Mouse (Mus musculus): ENCODE measurements around the gene Mpv17l2. TPM values are rescaled to one million over a fixed set of nuclear protein-coding genes. Genes with fewer than 3 reads are reported as not detected.

Mpv17l2 gene
- polyA plus RNA-seq, 1 experiment from 2014 or later: 34.5 TPM

DNA sequence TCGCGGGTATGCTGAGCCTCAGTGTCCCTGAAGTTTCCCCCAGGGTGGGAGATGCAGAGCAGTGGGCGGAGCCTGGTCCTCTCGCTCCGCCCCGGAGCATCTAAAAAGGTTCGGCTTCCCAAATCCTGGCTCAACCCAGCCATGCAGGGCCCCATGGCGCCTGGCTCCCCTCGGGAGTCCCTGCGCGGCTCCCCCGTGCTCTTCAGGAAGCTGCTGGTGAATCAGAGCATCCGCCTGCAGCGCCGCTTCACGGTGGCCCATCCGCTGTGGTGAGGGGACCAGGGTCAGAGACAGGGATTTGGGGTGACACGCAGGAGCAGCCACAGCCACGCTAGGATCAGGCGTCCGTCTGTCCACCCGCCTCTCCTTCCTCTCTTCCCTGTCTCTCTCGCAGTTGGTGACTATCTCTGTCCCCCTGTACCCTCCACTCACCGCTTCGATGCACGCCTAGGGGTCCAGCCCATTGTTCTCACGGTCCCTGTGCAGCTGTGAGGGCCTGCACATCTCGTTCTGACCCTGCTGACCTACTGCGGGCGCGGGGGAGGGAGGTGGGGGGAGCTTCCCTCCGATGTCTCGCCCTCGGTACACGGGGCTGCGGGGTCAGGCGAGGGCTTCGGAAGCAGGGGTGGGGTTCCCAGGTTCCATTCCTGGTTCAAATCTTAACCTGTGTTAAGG lies 17.6 kb downstream of the Mpv17l2 start:
- Histone ChIP-seq H3K27ac (no peak overlapping the region), H3K27me3 (peaks cover 77% of the 10 kb centered on the region), H3K4me2 (peak overlapping the region; percentile 49), H3K9ac (0 out of 2 replicates have a peak overlapping the region, but pooled peaks have one; percentile 22), H3K4me3 (replicated peaks) (peak overlapping the region; percentile 26), H3K4me1 (peaks cover 18% of the 10 kb centered on the region), H3K36me3 (replicated peaks) (no peaks in the 10 kb centered on the region), H3K9me3 (no peaks in the 10 kb centered on the region)
- ATAC-seq (ENCODE audit: low FRiP score): no peak
- 1% methylated on average over 38 of the region's 38 CpGs for WGBS

DNA sequence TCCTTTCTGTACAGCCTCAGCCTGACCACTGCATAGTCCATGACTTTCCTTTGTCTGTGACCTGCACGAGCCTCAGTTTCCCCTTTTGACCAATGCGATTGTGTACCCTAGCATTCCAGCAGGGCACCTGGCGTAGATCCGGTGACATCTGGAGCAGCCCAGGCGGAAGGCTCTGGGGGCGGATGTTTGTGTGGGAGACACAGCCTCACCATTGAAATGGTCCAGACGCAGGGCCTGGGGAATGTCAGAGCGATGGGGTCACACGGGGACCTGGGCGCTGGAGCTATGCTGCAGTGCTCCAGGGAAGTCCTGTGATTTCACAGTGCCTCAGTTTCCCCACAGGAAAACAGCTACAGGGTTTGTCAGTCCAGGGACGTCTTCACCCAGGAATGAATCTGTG lies 18.6 kb downstream of the Mpv17l2 start:
- Histone ChIP-seq H3K9ac (no peak overlapping the region), H3K27ac (no peak overlapping the region), H3K4me3 (replicated peaks) (no peak overlapping the region), H3K4me2 (no peak overlapping the region), H3K4me1 (peaks cover 18% of the 10 kb centered on the region), H3K9me3 (no peaks in the 10 kb centered on the region), H3K36me3 (replicated peaks) (no peaks in the 10 kb centered on the region), H3K27me3 (peaks cover 77% of the 10 kb centered on the region)
- ATAC-seq (ENCODE audit: low FRiP score): no peak
- 76% methylated on average over 11 of the region's 11 CpGs for WGBS

DNA sequence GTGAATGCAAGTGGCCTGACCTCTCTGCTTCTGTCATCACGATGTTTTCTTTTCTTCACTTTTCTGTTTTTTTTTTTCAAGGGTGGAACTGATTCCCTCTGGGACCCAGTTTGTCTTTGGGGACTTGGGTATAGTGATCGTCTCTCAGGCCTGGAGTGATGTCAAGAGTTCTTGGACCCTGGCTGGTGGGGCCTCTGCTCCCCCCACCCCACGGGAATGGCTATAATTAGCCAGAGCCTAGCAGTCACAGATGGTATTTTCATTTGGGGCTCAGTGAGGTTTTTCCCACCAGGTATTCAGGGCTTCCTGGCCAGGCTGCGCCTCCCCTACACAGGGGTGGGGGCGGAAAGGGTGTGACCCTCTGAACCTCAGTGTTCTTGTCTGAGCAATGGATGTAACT lies 19.1 kb downstream of the Mpv17l2 start:
- peaks cover 18% of the 10 kb centered on the region for H3K4me1 ChIP-seq
- no peak for ATAC-seq (ENCODE audit: low FRiP score)
- H3K9me3 ChIP-seq: no peaks in the 10 kb centered on the region
- H3K36me3 ChIP-seq (replicated peaks): no peaks in the 10 kb centered on the region
- H3K4me3 ChIP-seq (replicated peaks): no peak overlapping the region
- WGBS: 56% methylated on average over 5 of the region's 5 CpGs
- H3K9ac ChIP-seq: no peak overlapping the region
- peaks cover 76% of the 10 kb centered on the region for H3K27me3 ChIP-seq
- H3K4me2 ChIP-seq: no peak overlapping the region
- H3K27ac ChIP-seq: no peak overlapping the region

- Histone ChIP-seq H3K4me3 (replicated peaks) (no peak overlapping the region), H3K9me3 (no peaks in the 10 kb centered on the region), H3K9ac (no peak overlapping the region), H3K4me1 (peaks cover 5% of the 10 kb centered on the region), H3K36me3 (replicated peaks) (no peaks in the 10 kb centered on the region), H3K4me2 (no peak overlapping the region), H3K27ac (no peak overlapping the region), H3K27me3 (peaks cover 42% of the 10 kb centered on the region)
- WGBS: 78% methylated on average over 3 of the region's 3 CpGs
- ATAC-seq (ENCODE audit: low FRiP score): no peak
Measured at GRCm38 (mm10) chr8:70738211-70738610, 22.5 kb downstream of the Mpv17l2 start.

DNA sequence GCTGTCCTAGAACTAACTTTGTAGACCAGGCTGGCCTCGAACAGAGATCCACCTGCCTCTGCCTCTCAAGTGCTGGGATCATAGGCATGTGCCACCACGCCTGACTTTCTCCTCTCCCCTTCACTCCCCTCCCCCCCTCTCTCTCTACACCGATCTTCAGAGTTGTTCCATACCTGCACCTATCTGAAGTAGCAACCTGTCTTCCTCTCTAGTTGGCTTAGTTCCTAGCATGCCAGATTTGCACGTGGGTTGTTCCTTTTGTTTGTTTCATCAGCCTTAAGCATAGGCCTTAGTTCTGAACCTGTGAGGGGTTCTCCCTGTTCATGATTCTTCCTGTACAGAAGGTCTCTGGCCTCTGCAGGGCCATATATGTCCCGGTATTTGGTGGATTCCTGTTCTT lies 23.0 kb downstream of the Mpv17l2 start:
- 69% methylated on average over 5 of the region's 5 CpGs for WGBS
- Histone ChIP-seq H3K9ac (no peak overlapping the region), H3K4me1 (0 out of 2 replicates have a peak, but pooled peaks cover under 1% of the 10 kb centered on the region), H3K4me2 (no peak overlapping the region), H3K27me3 (peaks cover 42% of the 10 kb centered on the region), H3K4me3 (replicated peaks) (no peak overlapping the region), H3K9me3 (no peaks in the 10 kb centered on the region), H3K36me3 (replicated peaks) (no peaks in the 10 kb centered on the region), H3K27ac (no peak overlapping the region)
- ATAC-seq (ENCODE audit: low FRiP score): no peak

- Histone ChIP-seq H3K4me3 (replicated peaks) (no peak overlapping the region), H3K4me2 (no peak overlapping the region), H3K9me3 (no peaks in the 10 kb centered on the region), H3K36me3 (replicated peaks) (no peaks in the 10 kb centered on the region), H3K27me3 (peaks cover 68% of the 10 kb centered on the region), H3K4me1 (peaks cover 10% of the 10 kb centered on the region), H3K9ac (no peak overlapping the region), H3K27ac (no peak overlapping the region)
- ATAC-seq (ENCODE audit: low FRiP score): no peak
- 83% methylated on average over 4 of the region's 4 CpGs for WGBS
Measured at GRCm38 (mm10) chr8:70730956-70731355, 29.8 kb downstream of the Mpv17l2 start.

GRCm38 (mm10) chr8:70729808-70730475 lies 30.8 kb downstream of the Mpv17l2 start:
- peak overlapping the region; percentile 22; the same call in 1 of the 2 replicates for H3K4me3 ChIP-seq (replicated peaks)
- H3K9ac ChIP-seq: peak overlapping the region; percentile 18; the same call in 1 of the 2 replicates
- 4% methylated on average over 34 of the region's 34 CpGs for WGBS
- H3K9me3 ChIP-seq: no peaks in the 10 kb centered on the region
- ATAC-seq (ENCODE audit: low FRiP score): no peak
- H3K27me3 ChIP-seq: peaks cover 70% of the 10 kb centered on the region
- H3K27ac ChIP-seq: no peak overlapping the region
- H3K4me1 ChIP-seq: peaks cover 10% of the 10 kb centered on the region
- H3K36me3 ChIP-seq (replicated peaks): no peaks in the 10 kb centered on the region
- H3K4me2 ChIP-seq: peak overlapping the region; percentile 44

- no peak for ATAC-seq (ENCODE audit: low FRiP score)
- H3K4me3 ChIP-seq (replicated peaks): no peak overlapping the region
- no peaks in the 10 kb centered on the region for H3K36me3 ChIP-seq (replicated peaks)
- no peak overlapping the region for H3K9ac ChIP-seq
- H3K4me2 ChIP-seq: no peak overlapping the region
- H3K4me1 ChIP-seq: peaks cover 10% of the 10 kb centered on the region
- 42% methylated on average over 11 of the region's 11 CpGs for WGBS
- no peak overlapping the region for H3K27ac ChIP-seq
- H3K27me3 ChIP-seq: peaks cover 59% of the 10 kb centered on the region
- H3K9me3 ChIP-seq: no peaks in the 10 kb centered on the region
Measured at GRCm38 (mm10) chr8:70726721-70727120, 34.0 kb downstream of the Mpv17l2 start.

DNA sequence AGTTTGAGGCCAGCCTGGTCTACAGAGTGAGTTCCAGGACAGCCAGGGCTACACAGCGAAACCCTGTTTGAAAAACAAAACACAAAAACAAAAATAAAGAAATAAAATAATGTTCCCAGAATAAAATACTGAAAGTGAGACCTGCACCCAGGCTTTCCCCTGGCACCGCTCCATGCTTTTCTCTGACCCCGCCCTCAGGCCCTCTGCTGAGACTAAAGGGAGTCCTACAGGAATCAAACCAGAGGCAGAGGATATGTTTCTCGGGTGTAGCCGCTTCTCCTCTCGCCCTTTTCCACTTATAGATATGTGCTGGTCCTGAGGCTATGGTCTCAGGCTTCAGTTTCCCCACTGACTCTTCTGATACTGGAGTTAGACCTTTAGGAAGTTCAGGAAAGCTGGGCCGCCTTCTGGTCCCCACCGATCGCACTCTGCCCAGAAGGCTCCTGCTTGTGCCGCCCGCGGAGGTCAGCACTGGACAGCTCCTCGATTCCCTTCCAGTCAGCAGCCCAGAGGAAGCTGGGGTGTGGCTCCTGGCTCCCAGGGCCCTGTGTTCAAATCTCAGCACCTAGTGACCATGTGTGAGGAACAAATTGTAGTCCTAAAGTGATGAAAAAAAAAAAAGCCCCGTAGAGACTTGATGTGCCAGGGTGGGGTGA lies 34.8 kb downstream of the Mpv17l2 start:
- Histone ChIP-seq H3K9ac (no peak overlapping the region), H3K4me1 (peaks cover 10% of the 10 kb centered on the region), H3K36me3 (replicated peaks) (no peaks in the 10 kb centered on the region), H3K4me2 (no peak overlapping the region), H3K27ac (no peak overlapping the region), H3K27me3 (peaks cover 52% of the 10 kb centered on the region), H3K9me3 (no peaks in the 10 kb centered on the region), H3K4me3 (replicated peaks) (no peak overlapping the region)
- 25% methylated on average over 14 of the region's 14 CpGs for WGBS
- no peak for ATAC-seq (ENCODE audit: low FRiP score)

DNA sequence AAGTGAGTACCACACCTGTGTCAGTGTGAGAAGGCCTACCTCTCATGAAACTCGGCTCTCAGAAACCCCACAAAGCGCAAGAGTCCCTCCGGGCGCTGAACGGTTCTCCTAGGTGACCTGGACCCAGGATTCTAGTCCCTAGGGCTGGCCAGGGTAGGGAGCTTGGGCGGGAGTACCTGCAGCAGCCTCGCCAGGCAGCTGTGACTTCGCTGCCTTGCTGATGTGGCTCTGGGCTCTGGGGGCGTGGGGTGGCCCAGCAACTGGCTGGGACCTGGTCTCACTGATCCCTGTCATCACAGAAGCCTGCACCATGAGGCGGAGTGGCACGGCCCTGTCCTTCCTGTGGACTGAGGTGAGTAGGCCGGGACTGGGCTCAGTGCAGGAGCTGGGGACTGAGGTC lies 36.5 kb downstream of the Mpv17l2 start:
- Histone ChIP-seq H3K9ac (no peak overlapping the region), H3K4me2 (no peak overlapping the region), H3K4me3 (replicated peaks) (no peak overlapping the region), H3K9me3 (no peaks in the 10 kb centered on the region), H3K4me1 (0 out of 2 replicates have a peak, but pooled peaks cover 3% of the 10 kb centered on the region), H3K27ac (no peak overlapping the region), H3K36me3 (replicated peaks) (no peaks in the 10 kb centered on the region), H3K27me3 (peaks cover 47% of the 10 kb centered on the region)
- ATAC-seq (ENCODE audit: low FRiP score): no peak
- 80% methylated on average over 12 of the region's 12 CpGs for WGBS

DNA sequence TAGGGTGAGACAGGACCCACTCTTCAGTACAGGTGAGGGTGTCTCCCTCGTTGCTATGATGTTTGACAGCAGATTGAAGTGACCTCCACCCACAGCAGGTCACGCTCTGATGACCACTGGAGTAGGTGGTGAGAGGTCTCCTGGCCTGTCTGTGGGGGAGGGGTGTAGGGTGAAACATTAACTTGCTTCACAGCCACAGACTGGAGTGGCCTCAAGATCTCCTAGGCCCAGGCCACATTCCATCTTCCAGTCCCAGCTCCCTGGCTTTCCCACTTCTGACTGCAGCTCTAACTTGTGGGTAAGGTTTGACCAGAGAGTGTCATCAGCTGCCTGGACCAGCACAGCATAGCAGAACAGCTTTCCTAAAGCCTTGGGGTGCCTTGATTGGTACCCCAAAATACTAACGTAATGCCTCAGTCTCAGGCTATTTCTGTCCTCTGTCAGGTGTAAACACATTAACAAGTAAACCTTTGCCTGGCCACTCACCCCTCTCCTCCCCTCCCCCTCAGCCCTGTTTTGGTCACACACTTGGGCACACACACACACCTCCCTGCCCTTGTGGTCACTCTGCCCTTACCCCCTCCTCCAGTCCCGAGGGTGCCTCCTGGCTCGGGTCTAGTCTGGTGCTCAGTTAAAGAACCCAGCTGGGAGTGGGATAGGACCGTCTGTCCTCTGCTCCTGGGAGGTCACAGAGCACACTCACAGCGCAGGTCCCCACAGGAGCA lies 37.1 kb downstream of the Mpv17l2 start, which contains the start of gene Pde4c:
Gene Pde4c, plus strand, starts transcription at position 235 of the 725 bp plus-strand sequence.
- 72% methylated on average over 7 of the region's 7 CpGs for WGBS
- Histone ChIP-seq H3K4me3 (replicated peaks) (no peak within 1 kb of the TSS), H3K27ac (no peak within 1 kb of the TSS), H3K9ac (no peak within 1 kb of the TSS), H3K4me2 (no peak within 1 kb of the TSS), H3K36me3 (replicated peaks) (no peaks in the 10 kb centered on the region), H3K9me3 (no peaks in the 10 kb centered on the region), H3K4me1 (0 out of 2 replicates have a peak, but pooled peaks cover 3% of the 10 kb centered on the region), H3K27me3 (peaks cover 43% of the 10 kb centered on the region)
- no peak for ATAC-seq (ENCODE audit: low FRiP score)

DNA sequence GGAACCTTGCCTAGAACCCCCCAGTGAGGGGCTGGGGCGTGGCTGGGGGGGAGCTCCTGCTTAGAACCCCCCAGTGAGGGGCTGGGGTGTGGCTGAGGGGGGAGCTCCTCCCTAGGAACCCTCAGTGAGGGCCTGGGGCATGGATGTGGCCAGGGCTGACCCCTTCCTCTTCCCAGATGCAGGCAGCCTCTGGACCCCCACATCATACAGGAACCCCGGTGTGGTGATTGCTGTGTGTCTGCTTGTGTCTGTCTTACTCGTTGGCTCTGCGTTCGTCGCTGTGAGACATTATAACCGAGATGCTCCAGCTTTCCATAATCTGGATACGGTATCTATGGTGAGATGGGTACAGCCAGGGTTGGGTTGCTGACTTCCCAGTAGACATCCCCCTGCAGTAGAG lies 39.1 kb downstream of the Mpv17l2 start:
- Histone ChIP-seq H3K4me3 (replicated peaks) (no peak overlapping the region), H3K27ac (no peak overlapping the region), H3K27me3 (peaks cover 28% of the 10 kb centered on the region), H3K4me2 (no peak overlapping the region), H3K36me3 (replicated peaks) (no peaks in the 10 kb centered on the region), H3K9me3 (no peaks in the 10 kb centered on the region), H3K4me1 (0 out of 2 replicates have a peak, but pooled peaks cover under 1% of the 10 kb centered on the region), H3K9ac (no peak overlapping the region)
- 82% methylated on average over 8 of the region's 8 CpGs for WGBS
- ATAC-seq (ENCODE audit: low FRiP score): no peak

Data from forebrain, embryonic 12.5 days (tissue).